Mouse (Mus musculus): ENCODE data around the gene Magi2.

GRCm38 (mm10) chr5:20675163-20675665 lies 1448.4 kb downstream of the Magi2 start:
- TF ChIP-seq CTCF (IDR thresholded peaks at IDR 0.05): no peak
- no peak for TF ChIP-seq EP300 (IDR thresholded peaks at IDR 0.05)

Measured in lung, postnatal 0 days (tissue).